Mouse (Mus musculus): ENCODE data around the gene Pif1. TPM values are rescaled to one million over a fixed set of nuclear protein-coding genes. Genes with fewer than 3 reads are reported as not detected.

Pif1 gene
- polyA plus RNA-seq, 1 experiment from 2014 or later: 18.4 TPM

DNA sequence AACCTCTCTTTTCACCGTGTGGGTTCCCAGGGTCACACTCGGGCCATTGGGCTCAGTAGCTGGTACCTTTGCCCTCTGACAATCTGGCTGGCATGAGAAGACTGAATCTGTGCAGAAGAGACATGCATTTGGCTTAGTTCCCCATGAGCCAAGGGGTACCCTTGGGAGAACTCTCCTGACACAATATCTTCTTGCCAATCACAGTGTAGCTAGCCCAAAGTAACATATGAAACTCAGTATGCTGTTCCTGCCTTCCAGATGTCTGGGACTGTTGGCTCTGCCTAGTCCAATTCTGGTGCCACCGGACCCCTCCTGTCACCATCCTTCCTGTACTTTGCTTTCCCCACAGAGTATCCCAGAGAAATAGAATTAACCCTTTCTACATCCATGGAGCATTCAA is 37.8 kb upstream of the Pif1 start:
- 78% methylated on average over 3 of the region's 3 CpGs for WGBS
- H3K9ac ChIP-seq: no peak overlapping the region
- no peaks in the 10 kb centered on the region for H3K27me3 ChIP-seq
- ATAC-seq (ENCODE audit: insufficient number of reproducible peaks, insufficient read depth, low FRiP score, low TSS enrichment, low read depth): no peak
- H3K4me3 ChIP-seq: no peak overlapping the region
- H3K4me2 ChIP-seq: no peak overlapping the region
- no peak overlapping the region for H3K27ac ChIP-seq
- peaks cover 54% of the 10 kb centered on the region for H3K4me1 ChIP-seq
- H3K9me3 ChIP-seq: no peaks in the 10 kb centered on the region
- H3K36me3 ChIP-seq: 0 out of 2 replicates have a peak, but pooled peaks cover 6% of the 10 kb centered on the region

DNA sequence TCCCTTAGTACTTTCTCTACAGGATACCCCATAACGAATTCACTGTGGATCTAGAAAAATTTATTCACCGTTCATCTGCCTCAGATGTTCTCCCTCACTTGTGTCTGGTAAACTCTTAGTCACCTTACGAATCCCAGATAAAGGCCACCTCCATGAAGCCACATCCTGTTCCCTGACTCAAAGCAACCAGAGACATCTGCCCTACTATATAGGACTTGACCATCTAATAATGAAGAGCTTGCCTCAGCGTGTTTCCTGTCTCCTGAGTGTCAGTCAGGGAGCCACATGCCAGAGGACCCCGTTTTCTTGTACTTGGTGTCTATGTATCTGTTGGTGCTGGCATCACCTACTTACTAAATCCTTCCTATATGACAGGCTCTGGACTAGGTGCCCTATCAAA is 37.3 kb upstream of the Pif1 start:
- H3K9me3 ChIP-seq: no peaks in the 10 kb centered on the region
- no peak overlapping the region for H3K4me3 ChIP-seq
- H3K4me1 ChIP-seq: peaks cover 58% of the 10 kb centered on the region
- no peak overlapping the region for H3K9ac ChIP-seq
- no peaks in the 10 kb centered on the region for H3K27me3 ChIP-seq
- ATAC-seq (ENCODE audit: insufficient number of reproducible peaks, insufficient read depth, low FRiP score, low TSS enrichment, low read depth): no peak
- WGBS: 82% methylated on average over 5 of the region's 5 CpGs
- H3K4me2 ChIP-seq: no peak overlapping the region
- 0 out of 2 replicates have a peak, but pooled peaks cover 8% of the 10 kb centered on the region for H3K36me3 ChIP-seq
- H3K27ac ChIP-seq: no peak overlapping the region

DNA sequence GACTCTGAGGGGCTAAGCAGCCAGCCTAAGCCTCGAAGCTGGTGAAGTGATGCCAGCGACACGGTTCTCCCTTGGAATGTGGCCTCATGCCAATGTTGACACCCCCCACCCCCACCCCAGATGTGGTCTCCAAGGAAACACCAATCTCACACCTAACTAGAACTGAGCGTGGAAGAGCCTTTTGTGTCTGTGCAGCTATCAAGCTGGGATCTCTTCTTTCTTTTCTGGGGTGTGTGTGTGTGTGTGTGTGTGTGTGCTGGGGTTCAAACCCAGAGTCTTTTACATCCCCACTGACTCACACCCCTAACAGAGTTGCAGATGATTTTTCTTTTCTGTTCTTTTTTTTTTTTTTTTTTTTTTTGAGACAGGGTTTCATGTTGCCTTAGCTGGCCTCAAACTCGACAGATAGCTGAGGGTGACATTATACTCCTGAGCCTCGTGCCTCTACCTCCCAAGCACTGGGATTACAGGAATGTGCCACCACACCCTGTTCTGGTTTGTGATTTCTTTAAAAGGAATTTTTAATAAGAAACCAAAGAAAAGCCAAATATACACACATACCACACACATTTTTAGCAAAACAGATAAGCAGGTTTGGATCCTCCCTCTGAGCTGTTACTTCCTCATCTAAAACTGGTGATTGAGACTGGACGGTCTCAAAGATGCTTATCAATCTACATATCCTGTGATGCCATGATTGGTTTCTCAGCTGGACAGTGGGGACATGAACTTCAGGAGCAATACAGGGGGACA is 36.7 kb upstream of the Pif1 start:
- H3K4me3 ChIP-seq: no peak overlapping the region
- H3K4me2 ChIP-seq: no peak overlapping the region
- peak overlapping the region; percentile 89 for H3K27ac ChIP-seq
- H3K27me3 ChIP-seq: no peaks in the 10 kb centered on the region
- H3K9ac ChIP-seq: peak overlapping the region; percentile 41
- peaks cover 9% of the 10 kb centered on the region; the same call in 1 of the 2 replicates for H3K36me3 ChIP-seq
- no peaks in the 10 kb centered on the region for H3K9me3 ChIP-seq
- peaks cover 63% of the 10 kb centered on the region for H3K4me1 ChIP-seq
- no peak for ATAC-seq (ENCODE audit: insufficient number of reproducible peaks, insufficient read depth, low FRiP score, low TSS enrichment, low read depth)
- 24% methylated on average over 7 of the region's 7 CpGs for WGBS

DNA sequence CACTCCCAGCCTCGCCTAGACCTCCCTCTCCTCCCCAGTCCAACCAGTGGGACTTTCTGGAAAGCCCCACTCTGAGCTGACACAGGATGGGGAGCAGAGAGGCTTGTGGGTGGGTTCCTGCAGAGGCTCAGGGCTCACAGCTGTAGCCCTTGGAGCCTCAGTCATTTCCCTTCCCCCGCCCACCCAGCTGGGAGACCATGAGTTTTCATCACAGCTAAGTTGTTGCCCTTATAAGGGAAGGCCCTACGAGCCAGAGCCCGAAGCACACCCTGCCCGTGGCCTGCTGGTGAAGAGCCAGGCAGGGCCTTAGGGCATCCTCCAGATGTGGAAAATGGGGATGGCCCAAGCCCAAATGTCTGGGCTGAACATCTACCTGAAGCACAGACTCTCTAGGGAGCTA is 35.9 kb upstream of the Pif1 start:
- peak; percentile 52; the same call in 1 of the 2 replicates for ATAC-seq (ENCODE audit: insufficient number of reproducible peaks, insufficient read depth, low FRiP score, low TSS enrichment, low read depth)
- H3K4me2 ChIP-seq: no peak overlapping the region
- peaks cover 17% of the 10 kb centered on the region for H3K36me3 ChIP-seq
- peak overlapping the region; percentile 41 for H3K9ac ChIP-seq
- no peaks in the 10 kb centered on the region for H3K9me3 ChIP-seq
- peaks cover 62% of the 10 kb centered on the region for H3K4me1 ChIP-seq
- H3K27ac ChIP-seq: peak overlapping the region; percentile 89
- no peak overlapping the region for H3K4me3 ChIP-seq
- 11% methylated on average over 5 of the region's 5 CpGs for WGBS
- no peaks in the 10 kb centered on the region for H3K27me3 ChIP-seq

DNA sequence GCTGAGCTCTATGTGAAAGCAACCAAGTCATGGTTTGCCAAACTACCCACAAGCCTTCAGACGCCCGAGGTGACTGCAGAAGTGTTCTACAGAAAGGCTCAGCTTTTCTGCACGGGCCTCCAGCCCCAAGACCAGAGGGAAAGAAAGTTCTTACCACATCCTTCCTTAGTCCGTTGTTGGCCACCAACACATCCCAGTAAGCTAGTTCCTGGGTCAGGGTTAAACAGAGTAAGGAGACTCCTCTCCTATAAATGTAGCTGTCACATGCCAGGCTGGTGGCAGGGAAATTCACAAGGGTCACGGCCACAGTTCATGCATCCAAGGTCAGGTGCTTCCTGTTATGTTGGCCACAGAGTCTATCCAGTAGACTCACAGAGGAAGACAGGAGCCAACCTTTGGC is 34.8 kb upstream of the Pif1 start:
- H3K9me3 ChIP-seq: no peaks in the 10 kb centered on the region
- H3K36me3 ChIP-seq: peaks cover 28% of the 10 kb centered on the region
- no peaks in the 10 kb centered on the region for H3K27me3 ChIP-seq
- peaks cover 52% of the 10 kb centered on the region for H3K4me1 ChIP-seq
- no peak overlapping the region for H3K9ac ChIP-seq
- ATAC-seq (ENCODE audit: insufficient number of reproducible peaks, insufficient read depth, low FRiP score, low TSS enrichment, low read depth): no peak
- 87% methylated on average over 5 of the region's 5 CpGs for WGBS
- no peak overlapping the region for H3K4me2 ChIP-seq
- no peak overlapping the region for H3K4me3 ChIP-seq
- H3K27ac ChIP-seq: peak overlapping the region; percentile 89

DNA sequence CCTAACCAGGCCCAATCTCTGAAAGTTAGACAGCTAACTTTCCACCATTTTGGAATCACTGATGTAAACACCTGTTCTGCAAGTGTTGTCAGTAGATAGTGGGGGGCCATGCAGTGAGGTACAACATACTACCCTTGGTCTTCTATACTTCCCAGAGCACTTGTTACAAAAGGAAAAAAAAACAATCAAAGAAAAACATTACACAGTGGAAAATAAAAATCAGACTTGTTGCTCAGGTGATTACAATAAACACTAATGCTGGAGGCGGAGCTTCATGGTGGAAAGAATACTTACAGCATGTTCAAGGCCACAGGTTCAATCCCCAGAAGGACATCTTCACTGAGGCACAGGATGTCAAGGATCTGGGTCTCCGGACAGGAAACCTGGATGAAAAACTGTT is 34.2 kb upstream of the Pif1 start:
- Histone ChIP-seq H3K9me3 (no peaks in the 10 kb centered on the region), H3K4me1 (peaks cover 48% of the 10 kb centered on the region), H3K4me2 (no peak overlapping the region), H3K27ac (0 out of 2 replicates have a peak overlapping the region, but pooled peaks have one; percentile 16), H3K4me3 (no peak overlapping the region), H3K27me3 (no peaks in the 10 kb centered on the region), H3K36me3 (peaks cover 34% of the 10 kb centered on the region), H3K9ac (no peak overlapping the region)
- WGBS: 93% methylated on average over 2 of the region's 2 CpGs
- ATAC-seq (ENCODE audit: insufficient number of reproducible peaks, insufficient read depth, low FRiP score, low TSS enrichment, low read depth): no peak

DNA sequence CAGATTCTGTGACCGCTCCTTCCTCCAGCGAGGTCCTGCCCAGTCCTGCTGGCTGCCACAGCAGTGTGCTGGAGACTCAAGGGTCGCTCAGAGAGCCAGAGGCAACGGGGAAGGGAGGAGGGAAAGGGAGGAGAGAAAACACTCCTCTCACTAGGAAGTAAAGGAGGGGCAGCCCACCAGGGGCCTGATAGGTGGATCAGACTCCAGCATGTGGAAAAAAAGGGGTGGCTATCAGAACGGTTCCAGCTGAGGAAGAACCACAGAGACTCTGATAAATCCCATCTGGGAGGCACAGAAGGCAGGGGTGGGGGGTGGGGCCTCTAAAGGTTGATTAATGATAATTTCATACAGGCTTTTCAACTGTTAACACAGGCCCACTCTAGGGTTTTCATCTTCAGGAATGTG is 32.0 kb upstream of the Pif1 start:
- H3K27ac ChIP-seq: peak overlapping the region; percentile 72
- H3K4me2 ChIP-seq: no peak overlapping the region
- ATAC-seq (ENCODE audit: insufficient number of reproducible peaks, insufficient read depth, low FRiP score, low TSS enrichment, low read depth): no peak
- peaks cover 52% of the 10 kb centered on the region for H3K36me3 ChIP-seq
- 5% methylated on average over 5 of the region's 5 CpGs for WGBS
- no peaks in the 10 kb centered on the region for H3K9me3 ChIP-seq
- H3K4me3 ChIP-seq: no peak overlapping the region
- H3K27me3 ChIP-seq: no peaks in the 10 kb centered on the region
- 0 out of 2 replicates have a peak overlapping the region, but pooled peaks have one; percentile 32 for H3K9ac ChIP-seq
- peaks cover 33% of the 10 kb centered on the region for H3K4me1 ChIP-seq

DNA sequence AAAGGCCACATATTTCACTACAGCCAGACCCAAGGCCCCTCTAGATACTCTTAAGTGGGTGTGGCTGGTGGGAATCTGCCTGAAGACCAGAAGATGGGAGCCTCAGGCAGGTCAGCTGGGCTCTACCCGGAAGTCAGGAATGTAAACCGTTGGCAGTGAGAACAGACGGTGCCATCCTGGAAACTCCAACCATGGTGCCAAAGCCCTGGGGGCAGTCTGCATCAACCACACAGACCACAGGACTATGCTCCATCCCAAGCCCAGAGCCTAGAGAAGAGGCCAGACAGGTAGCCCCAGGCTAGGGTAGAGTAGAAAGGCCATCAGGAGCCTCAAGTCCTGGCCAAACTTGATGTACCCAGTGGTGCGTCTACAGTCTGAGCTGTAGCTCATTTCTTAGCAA is 31.3 kb upstream of the Pif1 start:
- H3K27me3 ChIP-seq: no peaks in the 10 kb centered on the region
- no peak overlapping the region for H3K9ac ChIP-seq
- no peaks in the 10 kb centered on the region for H3K9me3 ChIP-seq
- peaks cover 28% of the 10 kb centered on the region for H3K4me1 ChIP-seq
- H3K4me3 ChIP-seq: no peak overlapping the region
- no peak for ATAC-seq (ENCODE audit: insufficient number of reproducible peaks, insufficient read depth, low FRiP score, low TSS enrichment, low read depth)
- peaks cover 56% of the 10 kb centered on the region for H3K36me3 ChIP-seq
- H3K4me2 ChIP-seq: no peak overlapping the region
- peak overlapping the region; percentile 72 for H3K27ac ChIP-seq
- WGBS: 58% methylated on average over 4 of the region's 4 CpGs

DNA sequence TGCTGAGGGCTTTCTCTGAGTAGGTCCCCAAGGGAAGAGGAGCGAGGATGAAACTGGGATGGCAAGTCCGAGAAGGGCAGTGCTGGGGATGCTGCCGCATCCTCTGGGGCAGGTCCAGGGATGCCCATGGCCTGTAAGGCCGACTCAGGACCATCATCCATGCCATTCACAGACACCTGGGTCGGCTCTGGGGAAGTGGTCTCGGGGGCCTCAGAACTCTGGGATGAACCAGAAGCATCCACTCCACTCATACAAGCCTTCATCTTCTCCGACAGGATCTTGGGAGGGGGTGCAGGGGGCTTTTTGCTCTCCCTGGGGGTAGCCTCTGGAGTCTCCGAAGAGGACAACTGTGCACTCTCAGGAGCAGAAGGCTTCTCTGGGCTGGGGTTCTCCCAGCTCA is 30.6 kb upstream of the Pif1 start:
- ATAC-seq (ENCODE audit: insufficient number of reproducible peaks, insufficient read depth, low FRiP score, low TSS enrichment, low read depth): no peak
- Histone ChIP-seq H3K4me3 (no peak overlapping the region), H3K27ac (no peak overlapping the region), H3K4me2 (no peak overlapping the region), H3K9me3 (no peaks in the 10 kb centered on the region), H3K4me1 (peaks cover 20% of the 10 kb centered on the region), H3K36me3 (peaks cover 62% of the 10 kb centered on the region), H3K27me3 (no peaks in the 10 kb centered on the region), H3K9ac (no peak overlapping the region)
- WGBS: 95% methylated on average over 8 of the region's 8 CpGs

DNA sequence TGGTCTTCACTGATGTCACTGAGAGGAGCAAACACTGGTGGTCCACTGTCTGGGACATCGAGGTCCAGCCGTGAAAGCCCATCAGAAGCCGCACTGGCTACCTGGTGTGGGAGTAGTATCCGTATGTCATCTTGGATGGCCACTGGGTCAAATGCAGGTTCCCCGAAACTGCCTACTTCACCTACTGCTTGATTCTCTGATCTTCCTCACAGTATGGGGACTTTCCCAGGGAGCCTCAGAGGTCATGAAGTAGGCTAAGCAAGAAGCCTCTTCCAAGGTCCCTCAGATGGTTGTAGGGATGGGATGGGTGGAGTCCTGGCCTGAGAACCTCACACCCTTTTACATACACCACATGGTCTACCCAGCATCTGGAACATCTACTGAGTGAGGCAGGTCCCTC is 30.0 kb upstream of the Pif1 start:
- H3K9ac ChIP-seq: no peak overlapping the region
- 94% methylated on average over 5 of the region's 5 CpGs for WGBS
- no peak for ATAC-seq (ENCODE audit: insufficient number of reproducible peaks, insufficient read depth, low FRiP score, low TSS enrichment, low read depth)

DNA sequence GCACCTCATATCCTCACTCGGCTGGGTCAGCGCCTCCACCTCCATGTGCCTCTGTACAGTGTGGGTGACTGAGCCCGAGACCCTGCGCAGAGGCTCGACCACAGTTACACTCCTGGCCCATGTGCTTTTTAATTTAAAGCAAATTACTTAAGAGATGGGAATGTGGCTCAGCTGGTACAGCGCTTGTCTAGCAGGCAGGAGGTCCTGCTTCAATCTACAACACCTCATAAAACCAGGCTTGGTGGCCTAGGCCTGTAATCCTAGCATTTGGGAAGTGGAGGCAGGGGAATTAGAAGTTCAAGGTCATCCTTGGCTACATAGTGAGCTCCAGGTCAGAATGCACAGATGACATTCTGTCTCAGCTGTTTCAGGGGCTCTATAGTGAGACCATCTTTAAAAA is 28.2 kb upstream of the Pif1 start:
- 92% methylated on average over 6 of the region's 6 CpGs for WGBS
- Histone ChIP-seq H3K9ac (no peak overlapping the region), H3K4me2 (no peak overlapping the region), H3K9me3 (no peaks in the 10 kb centered on the region), H3K4me3 (no peak overlapping the region), H3K4me1 (peaks cover 22% of the 10 kb centered on the region), H3K27ac (no peak overlapping the region), H3K36me3 (peaks cover 81% of the 10 kb centered on the region), H3K27me3 (no peaks in the 10 kb centered on the region)
- no peak for ATAC-seq (ENCODE audit: insufficient number of reproducible peaks, insufficient read depth, low FRiP score, low TSS enrichment, low read depth)

More for the DNA sequence above, 30.0 kb upstream of the Pif1 start:
- H3K27me3 ChIP-seq: no peaks in the 10 kb centered on the region
- no peak overlapping the region for H3K4me2 ChIP-seq
- H3K4me1 ChIP-seq: peaks cover 19% of the 10 kb centered on the region
- no peak overlapping the region for H3K4me3 ChIP-seq
- H3K36me3 ChIP-seq: peaks cover 66% of the 10 kb centered on the region
- no peak overlapping the region for H3K27ac ChIP-seq
- no peaks in the 10 kb centered on the region for H3K9me3 ChIP-seq

DNA sequence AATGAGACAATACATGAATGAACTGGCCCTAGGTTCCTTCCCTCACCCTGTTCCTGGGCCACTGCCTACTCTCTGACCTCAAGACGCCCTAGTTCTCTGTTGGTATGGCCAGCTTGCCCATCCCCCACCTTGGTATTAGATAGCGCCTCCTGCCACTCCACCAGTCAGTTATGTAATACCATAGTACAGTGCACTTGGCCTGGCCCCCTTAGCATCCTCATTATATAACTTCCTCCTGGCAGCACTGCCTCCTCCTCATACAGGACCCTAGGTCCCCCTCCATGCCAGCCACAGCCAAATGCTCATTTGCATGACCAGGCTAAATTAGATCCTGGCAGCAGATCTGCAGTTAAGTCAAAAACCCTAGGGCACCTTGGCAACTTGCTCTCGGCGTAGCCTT is 25.9 kb upstream of the Pif1 start:
- Histone ChIP-seq H3K4me2 (no peak overlapping the region), H3K36me3 (peaks cover 81% of the 10 kb centered on the region), H3K27me3 (no peaks in the 10 kb centered on the region), H3K9ac (no peak overlapping the region), H3K27ac (no peak overlapping the region), H3K9me3 (no peaks in the 10 kb centered on the region), H3K4me1 (peaks cover 5% of the 10 kb centered on the region; the same call in 1 of the 2 replicates), H3K4me3 (no peak overlapping the region)
- WGBS: 86% methylated on average over 4 of the region's 4 CpGs
- ATAC-seq (ENCODE audit: insufficient number of reproducible peaks, insufficient read depth, low FRiP score, low TSS enrichment, low read depth): no peak
